Mouse (Mus musculus) forebrain, embryonic 16.5 days (tissue): ENCODE results near the gene Fbxo36. TPM values are rescaled to one million over a fixed set of nuclear protein-coding genes. Genes with fewer than 3 reads are reported as not detected.

ENCODE experiments used
- ATAC-seq: fragments of 200-750 bp; cut with Nextera tagmentation; 2 replicates; pipeline ENCODE4 v1.8.0; 2017; ENCODE audit warnings: mild to moderate bottlenecking, moderate library complexity
- H3K27ac ChIP-seq: fragments of 300-500 bp; sonication (generic); 2 replicates; pipeline ENCODE4 v1.5.1; 2014; ENCODE audit warnings: low read length, control low read depth
- H3K27me3 ChIP-seq: fragments of 300-500 bp; sonication (generic); replicated peaks from 2 replicates; pipeline ENCODE4 v1.6.1; 2014; ENCODE audit warnings: low read length; ENCODE audit not compliant: control insufficient read depth, insufficient read depth
- H3K36me3 ChIP-seq: fragments of 300-500 bp; sonication (generic); 2 replicates; pipeline ENCODE4 v1.6.1; 2014; ENCODE audit not compliant: control insufficient read depth, insufficient read depth
- H3K4me1 ChIP-seq: fragments of 300-500 bp; sonication (generic); replicated peaks from 2 replicates; pipeline ENCODE4 v1.6.1; 2014; ENCODE audit warnings: low read length; ENCODE audit not compliant: control insufficient read depth, insufficient read depth
- H3K4me2 ChIP-seq: fragments of 300-500 bp; sonication (generic); 2 replicates; pipeline ENCODE4 v1.6.1; 2014; ENCODE audit warnings: mild to moderate bottlenecking, low read length, control low read depth
- H3K4me3 ChIP-seq: fragments of 300-500 bp; sonication (generic); replicated peaks from 2 replicates; pipeline ENCODE4 v1.5.1; 2014; ENCODE audit warnings: mild to moderate bottlenecking, low read length, control low read depth
- H3K9ac ChIP-seq: fragments of 300-500 bp; sonication (generic); replicated peaks from 2 replicates; pipeline ENCODE4 v1.6.1; 2014; ENCODE audit warnings: low read depth, low read length, control low read depth
- H3K9me3 ChIP-seq: fragments of 300-500 bp; sonication (generic); 2 replicates; pipeline ENCODE4 v1.6.1; 2016; ENCODE audit warnings: low read length; ENCODE audit not compliant: control insufficient read depth
- WGBS: fragments of 180-500 bp; shearing (Covaris S2); extraction: QIAGEN DNeasy Blood & Tissue Kit; methylation state at CpG from one replicate; pipeline ENCODE4 v1.1.7; 2014; 5-methylcytosine and 5-hydroxymethylcytosine counted together
- polyA plus RNA-seq: library from polyadenylated mRNA; unstranded; fragments of >200 nt; fragmentation: Nextera tagmentation; extraction: Ambion mirVana; gene quantifications from 2 replicates; pipeline ENCODE4 v1.2.1, GENCODE M21; 2015

The Fbxo36 gene
- polyA plus RNA-seq: 3.7 and 3.9 TPM in 2 replicates

GRCm38 (mm10) chr1:84839309-84840017 is at the start of gene Fbxo36:
TSS of gene Fbxo36 (plus strand) at chr1:84839841.
- peak within 1 kb of the TSS; percentile 80 for H3K4me2 ChIP-seq
- peak within 1 kb of the TSS; percentile 98 for H3K27ac ChIP-seq
- WGBS: under 1% methylated on average over 54 of the region's 54 CpGs

GRCm38 (mm10) chr1:84791393-84791792 is 48.2 kb upstream of the Fbxo36 start:
- H3K27me3 ChIP-seq: no peaks in the 10 kb centered on the region
- H3K4me2 ChIP-seq: no peak overlapping the region
- no peak overlapping the region for H3K4me3 ChIP-seq
- peaks cover 14% of the 10 kb centered on the region for H3K36me3 ChIP-seq
- ATAC-seq: no peak
- no peak overlapping the region for H3K27ac ChIP-seq
- 95% methylated on average over 2 of the region's 2 CpGs for WGBS
- no peaks in the 10 kb centered on the region for H3K4me1 ChIP-seq
- H3K9me3 ChIP-seq: no peaks in the 10 kb centered on the region
- no peak overlapping the region for H3K9ac ChIP-seq

More at GRCm38 (mm10) chr1:84839309-84840017, at the start of gene Fbxo36:
- Histone ChIP-seq H3K9me3 (no peaks in the 10 kb centered on the region), H3K27me3 (no peaks in the 10 kb centered on the region), H3K9ac (peak within 1 kb of the TSS; percentile 95), H3K36me3 (no peaks in the 10 kb centered on the region), H3K4me3 (peak within 1 kb of the TSS; percentile 98), H3K4me1 (peaks cover 26% of the 10 kb centered on the region)
- ATAC-seq: peak; percentile 87

GRCm38 (mm10) chr1:84795335-84795734 is 44.3 kb upstream of the Fbxo36 start:
- H3K4me2 ChIP-seq: no peak overlapping the region
- H3K9ac ChIP-seq: no peak overlapping the region
- no peak overlapping the region for H3K4me3 ChIP-seq
- no peaks in the 10 kb centered on the region for H3K4me1 ChIP-seq
- no peak for ATAC-seq
- no peaks in the 10 kb centered on the region for H3K9me3 ChIP-seq
- H3K36me3 ChIP-seq: peaks cover 11% of the 10 kb centered on the region
- WGBS: 90% methylated on average over 7 of the region's 7 CpGs
- H3K27me3 ChIP-seq: no peaks in the 10 kb centered on the region
- H3K27ac ChIP-seq: no peak overlapping the region

- no peak overlapping the region for H3K27ac ChIP-seq
- no peaks in the 10 kb centered on the region; the same call in 1 of the 2 replicates for H3K36me3 ChIP-seq
- no peak overlapping the region for H3K4me2 ChIP-seq
- H3K9me3 ChIP-seq: no peaks in the 10 kb centered on the region
- H3K4me3 ChIP-seq: no peak overlapping the region
- H3K27me3 ChIP-seq: no peaks in the 10 kb centered on the region
- H3K9ac ChIP-seq: no peak overlapping the region
- H3K4me1 ChIP-seq: no peaks in the 10 kb centered on the region
- no peak for ATAC-seq
Observed at GRCm38 (mm10) chr1:84799166-84799565, 40.5 kb upstream of the Fbxo36 start.

- Histone ChIP-seq H3K4me2 (no peak overlapping the region), H3K4me1 (no peaks in the 10 kb centered on the region), H3K9me3 (no peaks in the 10 kb centered on the region), H3K27me3 (no peaks in the 10 kb centered on the region), H3K9ac (no peak overlapping the region), H3K27ac (no peak overlapping the region), H3K4me3 (no peak overlapping the region), H3K36me3 (no peaks in the 10 kb centered on the region)
- ATAC-seq: no peak
- WGBS: 90% methylated on average over 1 of the region's 1 CpGs
Observed at GRCm38 (mm10) chr1:84803788-84804187, 35.9 kb upstream of the Fbxo36 start.

GRCm38 (mm10) chr1:84817596-84817995 is 22.0 kb upstream of the Fbxo36 start:
- Histone ChIP-seq H3K9ac (no peak overlapping the region), H3K36me3 (no peaks in the 10 kb centered on the region; the same call in 1 of the 2 replicates), H3K27ac (no peak overlapping the region), H3K4me1 (no peaks in the 10 kb centered on the region), H3K27me3 (no peaks in the 10 kb centered on the region), H3K4me2 (no peak overlapping the region), H3K9me3 (no peaks in the 10 kb centered on the region), H3K4me3 (no peak overlapping the region)
- no peak for ATAC-seq
- WGBS: 91% methylated on average over 1 of the region's 1 CpGs

- no peaks in the 10 kb centered on the region for H3K4me1 ChIP-seq
- no peak overlapping the region for H3K4me3 ChIP-seq
- ATAC-seq: no peak
- no peaks in the 10 kb centered on the region for H3K9me3 ChIP-seq
- H3K9ac ChIP-seq: no peak overlapping the region
- no peak overlapping the region for H3K27ac ChIP-seq
- no peak overlapping the region for H3K4me2 ChIP-seq
- WGBS: 78% methylated on average over 2 of the region's 2 CpGs
- no peaks in the 10 kb centered on the region for H3K36me3 ChIP-seq
- no peaks in the 10 kb centered on the region for H3K27me3 ChIP-seq
Observed at GRCm38 (mm10) chr1:84825091-84825490, 14.6 kb upstream of the Fbxo36 start.

GRCm38 (mm10) chr1:84837523-84838145 is 2.0 kb upstream of the Fbxo36 start:
- Histone ChIP-seq H3K4me3 (peak overlapping the region; percentile 98), H3K9me3 (no peaks in the 10 kb centered on the region), H3K27me3 (no peaks in the 10 kb centered on the region), H3K27ac (no peak overlapping the region), H3K9ac (peak overlapping the region; percentile 95), H3K36me3 (peaks cover 5% of the 10 kb centered on the region; the same call in 1 of the 2 replicates), H3K4me2 (peak overlapping the region; percentile 80), H3K4me1 (peaks cover 26% of the 10 kb centered on the region)
- ATAC-seq: no peak
- WGBS: 9% methylated on average over 19 of the region's 20 CpGs

GRCm38 (mm10) chr1:84838156-84838555 is 1.5 kb upstream of the Fbxo36 start:
- H3K4me3 ChIP-seq: peak overlapping the region; percentile 98
- peak overlapping the region; percentile 80 for H3K4me2 ChIP-seq
- WGBS: under 1% methylated on average over 21 of the region's 22 CpGs
- H3K9me3 ChIP-seq: no peaks in the 10 kb centered on the region
- H3K27ac ChIP-seq: peak overlapping the region; percentile 98
- peak overlapping the region; percentile 95 for H3K9ac ChIP-seq
- H3K4me1 ChIP-seq: peaks cover 26% of the 10 kb centered on the region
- no peaks in the 10 kb centered on the region for H3K27me3 ChIP-seq
- peak; percentile 14 for ATAC-seq
- peaks cover under 1% of the 10 kb centered on the region; the same call in 1 of the 2 replicates for H3K36me3 ChIP-seq
